Mouse (Mus musculus) midbrain, embryonic 16.5 days (tissue): ENCODE data around the gene Ppp2r5b. TPM values are rescaled to one million over a fixed set of nuclear protein-coding genes. Genes with fewer than 3 reads are reported as not detected.
A peak's percentile ranks its signal among the peaks of the same experiment; 100 is the strongest.

Experiments used
- ATAC-seq: fragments of 200-750 bp; cut with Nextera tagmentation; 2 replicates; pipeline ENCODE4 v1.8.0; 2017; ENCODE audit warnings: moderate TSS enrichment
- H3K27ac ChIP-seq: fragments of 300-500 bp; sonication (generic); 2 replicates; pipeline ENCODE4 v1.5.1; 2014; ENCODE audit warnings: mild to moderate bottlenecking, low read length, mixed read lengths
- H3K27me3 ChIP-seq: fragments of 300-500 bp; sonication (generic); 2 replicates; pipeline ENCODE4 v1.6.1; 2014; ENCODE audit warnings: low read depth, low read length, mixed read lengths; ENCODE audit not compliant: control insufficient read depth, insufficient read depth
- H3K36me3 ChIP-seq: fragments of 300-500 bp; sonication (generic); 2 replicates; pipeline ENCODE4 v1.6.1; 2014; ENCODE audit warnings: mild to moderate bottlenecking, low read length, moderate library complexity, mixed read lengths; ENCODE audit not compliant: control insufficient read depth, insufficient read depth
- H3K4me1 ChIP-seq: fragments of 300-500 bp; sonication (generic); 2 replicates; pipeline ENCODE4 v1.6.1; 2014; ENCODE audit warnings: mild to moderate bottlenecking, low read length, mixed read lengths; ENCODE audit not compliant: control insufficient read depth, insufficient read depth
- H3K4me2 ChIP-seq: fragments of 300-500 bp; sonication (generic); 2 replicates; pipeline ENCODE4 v1.6.1; 2014; ENCODE audit warnings: mild to moderate bottlenecking, low read length, mixed read lengths
- H3K4me3 ChIP-seq: fragments of 300-500 bp; sonication (generic); 2 replicates; pipeline ENCODE4 v1.5.1; 2014; ENCODE audit warnings: low read depth, mild to moderate bottlenecking, low read length, moderate library complexity, mixed read lengths
- H3K9ac ChIP-seq: fragments of 300-500 bp; sonication (generic); 2 replicates; pipeline ENCODE4 v1.6.1; 2014; ENCODE audit warnings: low read depth, low read length, mixed read lengths
- H3K9me3 ChIP-seq: fragments of 300-500 bp; sonication (generic); replicated peaks from 2 replicates; pipeline ENCODE4 v1.6.1; 2014; ENCODE audit warnings: mild to moderate bottlenecking, low read length, mixed read lengths; ENCODE audit not compliant: control insufficient read depth, poor library complexity, severe bottlenecking
- WGBS: fragments of 180-500 bp; shearing (Covaris S2); extraction: QIAGEN DNeasy Blood & Tissue Kit; methylation state at CpG from one replicate; pipeline ENCODE4 v1.1.7; 2014; 5-methylcytosine and 5-hydroxymethylcytosine counted together
- polyA plus RNA-seq: library from polyadenylated mRNA; unstranded; fragments of >200 nt; fragmentation: Nextera tagmentation; extraction: Ambion mirVana; gene quantifications from 2 replicates; pipeline ENCODE4 v1.2.1, GENCODE M21; 2015

The Ppp2r5b gene
- polyA plus RNA-seq, 1 experiment from 2014 or later, result 165 TPM

GRCm38 (mm10) chr19:6241274-6242107 lies 5.8 kb upstream of the Ppp2r5b start, which contains the start of gene Atg2a:
Atg2a (plus strand) TSS chr19:6241668.
- H3K9ac ChIP-seq, result peak within 1 kb of the TSS; percentile 95
- WGBS, result under 1% methylated on average over 55 of the region's 55 CpGs
- ATAC-seq, result peak; percentile 94

DNA sequence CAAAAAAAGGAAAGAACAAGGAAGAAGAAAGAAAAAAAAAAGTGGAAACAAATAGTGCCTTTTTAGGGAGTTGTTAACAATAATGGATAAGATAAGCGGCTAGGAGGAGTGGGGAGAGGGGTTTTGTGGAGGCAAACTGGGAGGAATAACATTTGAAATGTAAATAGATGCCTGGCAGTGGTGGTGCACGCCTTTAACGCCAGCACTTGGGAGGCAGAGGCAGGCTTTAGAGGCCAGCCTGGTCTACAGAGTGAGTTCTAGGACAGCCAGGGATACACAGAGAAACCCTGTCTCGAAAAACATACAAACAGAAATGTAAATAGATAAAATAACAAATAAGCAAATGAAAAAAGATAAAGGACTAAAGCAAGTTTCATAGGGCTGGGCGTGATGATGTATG lies 5.1 kb upstream of the Ppp2r5b start:
- Histone ChIP-seq H3K36me3 (no peaks in the 10 kb centered on the region; the same call in 1 of the 2 replicates), H3K4me3 (no peak overlapping the region), H3K27ac (no peak overlapping the region), H3K4me1 (peaks cover 17% of the 10 kb centered on the region), H3K9me3 (no peaks in the 10 kb centered on the region), H3K9ac (no peak overlapping the region), H3K4me2 (peak overlapping the region; percentile 21; the same call in 1 of the 2 replicates), H3K27me3 (no peaks in the 10 kb centered on the region)
- 34% methylated on average over 5 of the region's 5 CpGs for WGBS
- no peak for ATAC-seq

More at GRCm38 (mm10) chr19:6241274-6242107, 5.8 kb upstream of the Ppp2r5b start, which contains the start of gene Atg2a:
- H3K36me3 ChIP-seq, result peaks cover 4% of the 10 kb centered on the region
- no peaks in the 10 kb centered on the region for H3K9me3 ChIP-seq
- peak within 1 kb of the TSS; percentile 76 for H3K27ac ChIP-seq
- no peaks in the 10 kb centered on the region for H3K27me3 ChIP-seq
- peak within 1 kb of the TSS; percentile 89 for H3K4me3 ChIP-seq
- H3K4me1 ChIP-seq, result peaks cover 14% of the 10 kb centered on the region
- peak within 1 kb of the TSS; percentile 98 for H3K4me2 ChIP-seq

DNA sequence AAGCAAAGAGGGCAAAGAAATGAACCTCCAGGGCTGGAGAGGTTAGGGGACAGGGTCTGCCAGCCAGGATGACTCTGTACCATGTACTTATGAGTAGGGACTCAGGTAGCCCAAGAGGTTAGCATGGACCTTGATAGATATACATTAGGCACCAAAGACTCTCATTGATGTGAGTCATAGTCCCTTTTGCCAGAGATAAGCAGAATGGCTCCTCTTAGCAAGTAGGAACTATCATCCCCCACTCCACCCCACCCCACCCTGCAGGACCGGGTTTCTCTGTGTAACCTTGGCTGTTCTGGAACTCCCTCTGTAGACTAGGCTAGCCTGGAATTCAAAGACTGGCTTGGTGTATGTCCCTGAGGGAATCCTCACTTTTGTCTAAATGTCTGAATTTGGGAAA lies 4.5 kb upstream of the Ppp2r5b start:
- Histone ChIP-seq H3K4me3 (no peak overlapping the region), H3K4me1 (peaks cover 17% of the 10 kb centered on the region), H3K27ac (no peak overlapping the region), H3K9me3 (no peaks in the 10 kb centered on the region), H3K9ac (no peak overlapping the region), H3K4me2 (no peak overlapping the region), H3K27me3 (no peaks in the 10 kb centered on the region), H3K36me3 (no peaks in the 10 kb centered on the region)
- no peak for ATAC-seq
- WGBS, result 73% methylated on average over 1 of the region's 1 CpGs

DNA sequence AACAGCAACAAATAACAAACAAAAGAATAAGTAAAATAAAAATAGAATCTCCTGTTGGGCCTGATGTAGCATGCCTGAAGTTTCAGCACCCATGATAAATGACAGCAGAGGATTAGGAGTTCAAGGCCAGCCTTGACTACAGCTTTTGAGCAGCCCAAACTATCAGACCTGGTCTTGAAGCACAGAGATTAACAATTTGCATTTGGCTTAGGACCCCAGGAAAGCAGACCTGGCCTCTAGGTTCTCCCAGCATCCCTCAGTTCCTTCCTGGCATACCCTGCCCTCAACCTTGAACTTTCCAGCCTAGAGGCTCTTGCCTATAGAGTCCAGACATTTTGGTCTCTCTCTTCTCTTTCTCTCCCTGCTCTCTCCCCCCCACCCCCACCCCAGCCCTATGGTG lies 3.1 kb upstream of the Ppp2r5b start:
- no peak for ATAC-seq
- Histone ChIP-seq H3K36me3 (no peaks in the 10 kb centered on the region), H3K9ac (no peak overlapping the region), H3K4me2 (no peak overlapping the region), H3K27me3 (no peaks in the 10 kb centered on the region), H3K27ac (no peak overlapping the region), H3K9me3 (no peaks in the 10 kb centered on the region), H3K4me1 (peaks cover 29% of the 10 kb centered on the region), H3K4me3 (no peak overlapping the region)

GRCm38 (mm10) chr19:6236842-6237241 lies 1.2 kb upstream of the Ppp2r5b start:
- no peak overlapping the region for H3K4me2 ChIP-seq
- WGBS, result 73% methylated on average over 7 of the region's 7 CpGs
- no peak for ATAC-seq
- peaks cover 16% of the 10 kb centered on the region for H3K4me1 ChIP-seq
- no peak overlapping the region for H3K4me3 ChIP-seq
- no peaks in the 10 kb centered on the region for H3K9me3 ChIP-seq
- peaks cover 7% of the 10 kb centered on the region; the same call in 1 of the 2 replicates for H3K36me3 ChIP-seq
- H3K9ac ChIP-seq, result no peak overlapping the region
- H3K27me3 ChIP-seq, result no peaks in the 10 kb centered on the region
- no peak overlapping the region for H3K27ac ChIP-seq

DNA sequence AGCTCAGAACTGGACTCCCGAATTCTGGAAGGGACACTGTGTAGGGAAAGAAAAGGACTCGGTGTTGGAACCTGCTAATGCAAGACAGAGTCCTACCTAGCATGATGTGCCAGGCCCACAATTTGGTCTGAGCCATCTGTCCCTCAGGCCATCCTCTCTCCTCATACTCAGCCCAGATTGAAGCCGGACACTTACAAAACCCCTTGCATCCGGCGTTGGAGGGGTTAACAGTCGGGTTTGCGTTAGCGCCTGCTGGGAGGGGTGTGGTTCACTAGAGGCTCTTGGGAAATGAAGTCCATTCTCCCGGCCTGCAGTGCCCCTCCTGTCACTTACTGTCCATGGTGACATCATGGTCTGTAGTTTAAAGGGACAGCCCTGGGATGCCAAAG lies 375 bp upstream of the Ppp2r5b start:
- Histone ChIP-seq H3K4me1 (peaks cover 16% of the 10 kb centered on the region), H3K4me3 (peak overlapping the region; percentile 91), H3K27me3 (no peaks in the 10 kb centered on the region), H3K4me2 (peak overlapping the region; percentile 68), H3K27ac (peak overlapping the region; percentile 93), H3K36me3 (peaks cover 7% of the 10 kb centered on the region), H3K9ac (peak overlapping the region; percentile 93), H3K9me3 (no peaks in the 10 kb centered on the region)
- 0% methylated on average over 9 of the region's 9 CpGs for WGBS
- peak; percentile 90 for ATAC-seq

DNA sequence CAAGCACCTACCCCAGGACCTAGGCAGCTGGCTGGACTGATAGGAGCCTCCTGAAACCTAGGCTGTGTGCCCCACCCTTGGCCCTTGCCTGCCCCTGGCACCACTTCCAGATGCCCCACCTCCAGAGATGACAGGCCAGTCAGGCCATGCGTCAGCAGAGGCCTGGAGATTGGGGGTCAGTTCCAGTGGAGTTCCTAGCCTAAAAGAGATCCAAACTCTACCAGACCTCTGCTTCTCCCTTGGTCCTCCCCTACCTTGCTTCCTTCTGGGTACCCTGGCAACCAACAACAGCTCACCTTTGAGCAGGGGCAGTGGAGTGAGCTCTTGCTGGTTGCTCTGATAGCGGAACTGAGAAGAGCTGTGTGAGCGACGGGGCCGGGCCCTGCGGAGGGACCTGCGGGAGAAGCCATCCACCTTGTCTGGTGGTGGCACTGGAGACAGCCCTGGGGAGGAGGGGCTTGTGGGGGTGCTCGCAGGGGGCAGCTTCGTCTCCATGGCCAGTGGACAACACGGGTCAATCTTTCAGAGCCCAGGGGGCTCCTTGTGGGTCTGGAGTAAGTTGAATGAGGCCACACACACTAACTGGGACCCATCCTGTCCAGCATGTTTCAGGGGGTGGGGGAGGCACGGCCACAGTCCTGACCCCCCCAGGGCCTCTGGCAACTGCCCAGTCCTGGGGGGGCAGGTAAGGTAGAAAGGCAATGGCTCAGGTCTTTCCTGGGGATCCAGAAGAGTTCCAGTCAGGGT lies 1.2 kb downstream of the Ppp2r5b start:
- Histone ChIP-seq H3K4me2 (peak overlapping the region; percentile 68), H3K9me3 (no peaks in the 10 kb centered on the region), H3K4me3 (peak overlapping the region; percentile 91), H3K9ac (peak overlapping the region; percentile 93), H3K4me1 (peaks cover 16% of the 10 kb centered on the region), H3K36me3 (peaks cover 20% of the 10 kb centered on the region), H3K27me3 (no peaks in the 10 kb centered on the region), H3K27ac (no peak overlapping the region)
- no peak for ATAC-seq
- WGBS, result 67% methylated on average over 11 of the region's 11 CpGs

DNA sequence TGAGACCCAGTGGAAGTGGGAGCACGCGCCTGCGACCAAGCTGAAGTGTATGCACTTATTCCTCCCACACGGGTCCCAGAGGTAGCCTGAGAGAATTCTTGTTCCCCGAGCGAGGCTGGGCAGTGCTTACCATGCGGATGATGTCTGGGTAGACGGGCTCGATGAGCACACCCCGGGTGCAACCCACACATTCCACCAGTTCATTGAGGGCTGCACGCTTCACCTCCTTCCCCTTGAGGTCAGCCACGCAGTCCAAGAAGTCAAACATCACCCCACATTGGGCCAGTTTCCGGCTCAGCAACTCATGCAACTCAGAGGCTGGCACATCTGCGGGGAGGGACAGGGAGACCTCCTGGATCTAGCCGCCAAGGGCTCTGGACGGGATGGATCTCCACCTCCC lies 2.0 kb downstream of the Ppp2r5b start:
- 87% methylated on average over 16 of the region's 16 CpGs for WGBS
- no peak overlapping the region for H3K4me2 ChIP-seq
- H3K9ac ChIP-seq, result no peak overlapping the region
- peaks cover 16% of the 10 kb centered on the region for H3K4me1 ChIP-seq
- H3K36me3 ChIP-seq, result peaks cover 22% of the 10 kb centered on the region
- H3K9me3 ChIP-seq, result no peaks in the 10 kb centered on the region
- H3K27me3 ChIP-seq, result no peaks in the 10 kb centered on the region
- H3K27ac ChIP-seq, result no peak overlapping the region
- no peak for ATAC-seq
- no peak overlapping the region for H3K4me3 ChIP-seq

DNA sequence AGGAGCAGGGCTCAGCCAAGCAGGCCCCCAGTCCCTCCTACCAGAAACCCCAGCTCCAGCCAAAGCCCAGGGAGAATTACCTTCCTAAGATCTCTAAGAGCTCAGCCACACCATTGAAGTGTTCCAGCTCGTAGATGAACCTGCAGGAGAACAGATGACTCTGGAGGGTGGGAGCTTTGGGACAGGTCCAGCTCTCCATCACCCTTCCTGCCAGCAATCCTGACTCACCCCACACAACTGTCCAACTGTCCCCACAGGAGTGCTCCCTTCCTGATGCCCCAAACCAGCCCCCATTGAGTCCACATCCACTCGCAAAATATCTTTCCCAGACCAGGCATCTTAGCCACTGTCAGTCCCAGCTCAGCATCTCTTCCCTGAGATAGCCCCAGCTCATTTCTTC lies 4.6 kb downstream of the Ppp2r5b start:
- Histone ChIP-seq H3K9ac (no peak overlapping the region), H3K27me3 (no peaks in the 10 kb centered on the region), H3K4me1 (peaks cover 13% of the 10 kb centered on the region), H3K9me3 (no peaks in the 10 kb centered on the region), H3K4me2 (no peak overlapping the region), H3K36me3 (peaks cover 26% of the 10 kb centered on the region), H3K27ac (no peak overlapping the region), H3K4me3 (no peak overlapping the region)
- no peak for ATAC-seq
- 92% methylated on average over 2 of the region's 2 CpGs for WGBS
